Mouse (Mus musculus) kidney, adult 2 months (tissue): ENCODE data around the gene Xrra1. TPM values are rescaled to one million over a fixed set of nuclear protein-coding genes. Genes with fewer than 3 reads are reported as not detected.

Source experiments
- DNase-seq: peaks from one replicate; pipeline ENCODE4 v3.0.0; 2021
- H3K27ac ChIP-seq: fragments of 200-500 bp; 2 replicates; pipeline ENCODE4 v1.5.1; 2012; ENCODE audit warnings: low read depth, low read length, control low read depth, inconsistent platforms; ENCODE audit not compliant: insufficient read depth
- H3K27me3 ChIP-seq: fragments of 200-500 bp; replicated peaks from 2 replicates; pipeline ENCODE4 v1.6.1; 2012; ENCODE audit warnings: mild to moderate bottlenecking, moderate library complexity, low read length, inconsistent platforms; ENCODE audit not compliant: control insufficient read depth, insufficient read depth
- H3K36me3 ChIP-seq: fragments of 200-500 bp; 2 replicates; pipeline ENCODE4 v1.6.1; 2012; ENCODE audit warnings: mild to moderate bottlenecking, moderate library complexity, low read length, inconsistent platforms; ENCODE audit not compliant: control insufficient read depth, insufficient read depth
- H3K4me1 ChIP-seq: fragments of 200-500 bp; 2 replicates; pipeline ENCODE4 v1.6.1; 2011; ENCODE audit warnings: low read length; ENCODE audit not compliant: control insufficient read depth, insufficient read depth
- H3K4me3 ChIP-seq: fragments of 200-500 bp; 2 replicates; pipeline ENCODE4 v1.5.1; 2011; ENCODE audit warnings: mild to moderate bottlenecking, low read depth, low read length, control low read depth; ENCODE audit not compliant: insufficient read depth
- CTCF ChIP-seq: fragments of 200-500 bp; conservative IDR thresholded peaks from 2 replicates; pipeline ENCODE4 v1.5.1; 2011; ENCODE audit warnings: low read depth, mild to moderate bottlenecking, control low read depth, low read length, moderate library complexity, mixed read lengths; ENCODE audit not compliant: insufficient read depth, insufficient read length
- POLR2A ChIP-seq: fragments of 200-500 bp; IDR thresholded peaks from one replicate; pipeline ENCODE4 v1.6.1; 2011; ENCODE audit warnings: low read depth, low read length, control low read depth
- WGBS: fragments of 180-500 bp; shearing (Covaris S2); methylation state at CpG from one replicate; pipeline ENCODE4 v1.1.7; 2018; 5-methylcytosine and 5-hydroxymethylcytosine counted together
- polyA plus RNA-seq: library from polyadenylated mRNA; depleted of rRNA; stranded (reverse); fragments of >200 nt; gene quantifications from 2 replicates; pipeline ENCODE4 v1.2.3, GENCODE M21; 2012

The Xrra1 gene
- polyA plus RNA-seq, 1 experiment, result 0.22 TPM

GRCm38 (mm10) chr7:99894478-99894877, 35.6 kb downstream of the Xrra1 start:
- Histone ChIP-seq H3K4me3 (no peak overlapping the region), H3K4me1 (no peaks in the 10 kb centered on the region), H3K27ac (no peak overlapping the region), H3K36me3 (no peaks in the 10 kb centered on the region), H3K27me3 (no peaks in the 10 kb centered on the region)
- TF ChIP-seq CTCF (no peak), POLR2A (no peak)
- 90% methylated on average over 6 of the region's 6 CpGs for WGBS
- no peak for DNase-seq

DNA sequence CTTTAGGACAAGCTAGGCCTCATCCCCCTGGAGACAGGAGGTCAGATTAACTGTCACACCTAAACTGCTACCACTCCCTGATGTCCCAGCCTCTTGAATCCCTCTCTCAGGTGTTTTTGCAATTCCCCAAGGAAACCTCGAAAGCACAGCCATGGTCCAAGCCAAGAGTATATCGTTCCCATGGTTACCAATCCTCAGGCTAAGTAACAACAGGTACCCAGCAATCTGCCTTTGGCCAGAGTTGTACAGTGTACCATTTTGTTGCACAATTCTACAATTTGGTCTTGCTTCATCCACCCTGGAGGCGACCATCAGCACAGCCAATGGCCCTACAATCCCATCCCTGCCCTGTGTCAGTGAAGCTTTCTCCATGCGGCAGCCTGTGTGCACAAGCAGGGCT, 38.0 kb downstream of the Xrra1 start:
- H3K4me3 ChIP-seq, result no peak overlapping the region
- no peaks in the 10 kb centered on the region for H3K4me1 ChIP-seq
- 79% methylated on average over 4 of the region's 4 CpGs for WGBS
- H3K27me3 ChIP-seq, result no peaks in the 10 kb centered on the region
- TF ChIP-seq CTCF (no peak), POLR2A (no peak)
- DNase-seq, result no peak
- no peak overlapping the region for H3K27ac ChIP-seq
- no peaks in the 10 kb centered on the region for H3K36me3 ChIP-seq

DNA sequence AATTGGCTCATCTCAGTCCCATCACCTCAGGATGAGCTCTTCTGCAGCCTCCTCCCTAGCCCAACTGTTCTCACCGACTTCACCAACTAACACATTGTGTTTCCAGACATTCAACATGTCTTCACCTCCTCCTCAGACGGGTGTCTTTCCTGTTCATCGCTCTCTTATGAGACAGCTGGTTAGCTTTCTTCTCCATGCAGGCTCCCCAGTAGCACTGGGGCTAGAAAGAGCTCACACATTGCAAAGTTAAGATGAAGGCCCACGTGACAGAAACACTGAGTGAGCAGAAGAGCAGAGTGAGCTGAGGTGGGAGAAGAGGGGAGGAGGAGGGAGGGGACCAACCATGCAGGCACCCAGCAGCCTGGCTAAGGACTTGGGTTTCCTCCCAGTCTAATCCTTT, 43.3 kb downstream of the Xrra1 start:
- Histone ChIP-seq H3K4me1 (no peaks in the 10 kb centered on the region), H3K27ac (no peak overlapping the region), H3K27me3 (no peaks in the 10 kb centered on the region), H3K4me3 (no peak overlapping the region), H3K36me3 (no peaks in the 10 kb centered on the region)
- WGBS, result 55% methylated on average over 4 of the region's 4 CpGs
- TF ChIP-seq POLR2A (no peak), CTCF (no peak)
- no peak for DNase-seq

DNA sequence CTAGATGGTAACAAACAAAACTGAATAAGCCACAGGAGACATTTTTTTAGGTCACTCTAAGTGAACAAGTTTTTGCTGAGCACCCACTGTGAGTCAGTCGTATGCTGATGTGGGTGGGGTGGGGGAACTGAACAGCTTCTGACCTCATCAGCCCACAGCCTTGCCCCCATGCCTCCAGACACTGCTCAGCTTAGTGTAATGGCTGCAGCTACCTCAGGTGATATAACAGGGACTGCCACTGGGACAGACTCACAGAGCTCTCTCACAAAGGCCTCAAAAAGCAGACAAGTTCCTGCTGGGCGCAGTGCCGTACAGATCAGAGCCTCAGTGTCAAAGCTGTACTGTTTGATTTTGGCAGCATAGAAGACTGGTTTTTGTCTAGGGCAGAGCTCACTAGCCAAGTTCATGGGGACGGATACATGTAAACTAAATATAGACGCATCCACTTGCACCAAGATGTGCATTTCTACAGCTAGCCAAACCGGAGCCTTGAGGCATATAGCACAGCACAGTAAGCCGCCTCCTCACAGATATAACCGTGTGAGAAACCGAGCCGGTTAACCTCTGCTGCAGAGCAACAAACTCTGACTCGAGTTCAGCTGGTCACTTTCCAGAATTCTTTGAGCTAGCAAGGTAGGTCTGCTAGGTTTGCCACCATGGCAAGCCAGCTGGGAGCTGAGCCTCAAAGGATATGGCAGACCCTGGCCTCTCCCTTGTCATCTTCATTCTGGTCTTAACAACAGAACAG, 44.2 kb downstream of the Xrra1 start:
- whole genome bisulfite sequencing, result 81% methylated on average over 11 of the region's 11 CpGs
- TF ChIP-seq CTCF, result no peak
- no peak for TF ChIP-seq POLR2A
- Histone ChIP-seq H3K4me3 (no peak overlapping the region), H3K27ac (no peak overlapping the region), H3K36me3 (no peaks in the 10 kb centered on the region), H3K27me3 (no peaks in the 10 kb centered on the region), H3K4me1 (no peaks in the 10 kb centered on the region)
- no peak for DNase-seq

- Histone ChIP-seq H3K4me3 (no peak overlapping the region), H3K27me3 (no peaks in the 10 kb centered on the region), H3K27ac (no peak overlapping the region), H3K36me3 (no peaks in the 10 kb centered on the region), H3K4me1 (no peaks in the 10 kb centered on the region)
- no peak for DNase-seq
- 57% methylated on average over 3 of the region's 3 CpGs for WGBS
- TF ChIP-seq CTCF (no peak), POLR2A (no peak)
Observed at GRCm38 (mm10) chr7:99904421-99905005, 45.6 kb downstream of the Xrra1 start.

DNA sequence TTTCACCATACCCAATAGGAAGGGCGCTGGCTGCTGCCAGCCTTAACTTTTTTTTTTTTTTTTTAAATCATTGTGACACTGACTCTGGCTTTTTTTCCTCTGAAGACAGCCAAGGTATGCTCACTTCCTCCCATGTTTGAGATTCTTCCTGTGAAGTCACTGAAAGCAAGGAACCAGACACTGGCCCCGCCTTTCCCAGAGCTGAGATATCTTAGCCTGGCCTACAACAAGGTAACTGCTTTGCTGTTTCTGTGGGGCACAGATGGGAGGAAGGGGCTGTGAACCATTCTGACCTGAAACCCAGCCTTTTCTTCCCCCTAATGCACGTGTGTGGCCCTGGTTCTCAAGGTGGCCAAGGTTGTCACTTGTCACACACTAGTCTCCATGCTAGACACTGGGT, 47.4 kb downstream of the Xrra1 start:
- WGBS, result 80% methylated on average over 3 of the region's 3 CpGs
- no peaks in the 10 kb centered on the region for H3K36me3 ChIP-seq
- H3K4me1 ChIP-seq, result no peaks in the 10 kb centered on the region
- no peak for TF ChIP-seq CTCF
- TF ChIP-seq POLR2A, result no peak
- H3K27ac ChIP-seq, result no peak overlapping the region
- no peaks in the 10 kb centered on the region for H3K27me3 ChIP-seq
- no peak for DNase-seq
- H3K4me3 ChIP-seq, result no peak overlapping the region

DNA sequence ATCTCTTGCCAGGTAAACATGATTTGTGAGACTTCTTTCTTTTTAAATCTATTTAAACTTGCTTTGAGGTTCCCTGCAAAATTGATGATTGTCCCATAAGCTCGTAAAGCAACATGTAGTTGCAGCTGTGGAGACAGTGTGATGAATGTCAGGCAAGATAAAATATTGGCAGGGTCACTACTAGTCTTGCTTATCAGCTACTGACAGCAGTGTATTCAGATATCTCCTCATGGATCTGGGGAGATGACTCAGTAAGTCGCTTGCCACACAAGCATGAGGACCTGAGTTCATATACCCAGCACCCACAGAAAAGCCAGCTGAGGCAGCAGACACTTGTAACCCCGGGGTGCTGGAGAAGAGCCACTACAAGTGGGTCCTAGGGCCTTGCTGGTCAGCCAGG, 48.5 kb downstream of the Xrra1 start:
- H3K36me3 ChIP-seq, result no peaks in the 10 kb centered on the region
- no peak overlapping the region for H3K4me3 ChIP-seq
- no peak overlapping the region for H3K27ac ChIP-seq
- DNase-seq, result no peak
- WGBS, result 79% methylated on average over 3 of the region's 3 CpGs
- TF ChIP-seq CTCF (no peak), POLR2A (no peak)
- no peaks in the 10 kb centered on the region for H3K4me1 ChIP-seq
- H3K27me3 ChIP-seq, result no peaks in the 10 kb centered on the region
